Mouse (Mus musculus) erythroblast, embryonic 14.5 days (primary cell): ENCODE data around the gene Crnkl1.

Source experiments
- GATA1 ChIP-seq: IDR thresholded peaks from 2 replicates; pipeline ENCODE4 v1.6.1; 2012; ENCODE audit warnings: low read length, inconsistent platforms, mixed read lengths
- TAL1 ChIP-seq: IDR thresholded peaks from 3 replicates; pipeline ENCODE4 v1.6.1; 2012; ENCODE audit warnings: low read length, inconsistent platforms, mixed read lengths

GRCm38 (mm10) chr2:145898106-145898505, 36.7 kb downstream of the Crnkl1 start:
- no peak for TF ChIP-seq TAL1
- no peak for TF ChIP-seq GATA1
